Mouse (Mus musculus): ENCODE measurements at regions not wholly inside any gene's neighbourhood (a gene's known extent, or its start where the extent isn't known, plus 50 kb on each side); places are given as distances from the start of the nearest gene placed in this dataset.

GRCm38 (mm10) chr12:56160736-56161135 lies 185.0 kb downstream of the Mbip start:
- no peak for TF ChIP-seq CTCF (conservative IDR thresholded peaks at IDR 0.05; ENCODE audit: low read length)
- no peak for TF ChIP-seq POU5F1 (IDR thresholded peaks at IDR 0.05; ENCODE audit: borderline replicate concordance, low read length)

Data from E14TG2a.4 (cell line).